Mouse (Mus musculus) E14TG2a.4 (cell line): Measurements from ENCODE around the gene Yjefn3.

Experiments
- H3K27me3 ChIP-seq: 2 replicates; pipeline ENCODE4 v1.6.1; 2014; ENCODE audit warnings: low read length, control low read depth; ENCODE audit not compliant: insufficient read depth
- H3K36me3 ChIP-seq: 2 replicates; pipeline ENCODE4 v1.6.1; 2014; ENCODE audit warnings: low read length, control low read depth; ENCODE audit not compliant: insufficient read depth
- H3K4me1 ChIP-seq: replicated peaks from 2 replicates; pipeline ENCODE4 v1.6.1; 2014; ENCODE audit warnings: low read depth, low read length, control low read depth
- H3K4me3 ChIP-seq: replicated peaks from 2 replicates; pipeline ENCODE4 v1.5.1; 2014; ENCODE audit warnings: mild to moderate bottlenecking, low read length
- H3K9me3 ChIP-seq: 2 replicates; pipeline ENCODE4 v1.6.1; 2014; ENCODE audit warnings: low read length, control low read depth
- CTCF ChIP-seq: conservative IDR thresholded peaks from 2 replicates; pipeline ENCODE4 v1.5.1; 2014; ENCODE audit warnings: low read length
- NANOG ChIP-seq: IDR thresholded peaks from 2 replicates; pipeline ENCODE4 v1.6.1; 2014; ENCODE audit warnings: borderline replicate concordance, low read length, mixed read lengths
- POU5F1 ChIP-seq: IDR thresholded peaks from 2 replicates; pipeline ENCODE4 v1.6.1; 2014; ENCODE audit warnings: low read length, borderline replicate concordance

The Yjefn3 gene

DNA sequence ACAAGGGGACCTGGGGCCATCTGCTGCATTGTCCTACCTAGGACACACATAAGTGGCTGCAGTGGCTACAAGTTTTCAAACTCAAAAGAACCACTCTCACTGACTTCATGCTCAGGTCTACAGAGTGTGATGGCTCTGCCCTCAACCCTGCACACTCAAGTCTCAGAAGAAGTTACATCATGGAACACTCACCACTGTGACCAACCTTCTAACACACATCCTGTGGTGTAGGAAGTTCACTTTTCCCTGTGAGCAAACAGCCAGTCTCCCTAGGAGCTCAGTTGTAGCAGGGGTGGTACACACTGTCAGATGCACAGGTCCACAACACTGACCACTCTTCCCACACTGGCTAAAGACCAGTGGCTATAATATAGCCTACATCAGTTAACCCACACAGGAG is 16.0 kb upstream of the Yjefn3 start:
- no peaks in the 10 kb centered on the region for H3K27me3 ChIP-seq
- TF ChIP-seq CTCF (no peak), POU5F1 (no peak), NANOG (no peak)

DNA sequence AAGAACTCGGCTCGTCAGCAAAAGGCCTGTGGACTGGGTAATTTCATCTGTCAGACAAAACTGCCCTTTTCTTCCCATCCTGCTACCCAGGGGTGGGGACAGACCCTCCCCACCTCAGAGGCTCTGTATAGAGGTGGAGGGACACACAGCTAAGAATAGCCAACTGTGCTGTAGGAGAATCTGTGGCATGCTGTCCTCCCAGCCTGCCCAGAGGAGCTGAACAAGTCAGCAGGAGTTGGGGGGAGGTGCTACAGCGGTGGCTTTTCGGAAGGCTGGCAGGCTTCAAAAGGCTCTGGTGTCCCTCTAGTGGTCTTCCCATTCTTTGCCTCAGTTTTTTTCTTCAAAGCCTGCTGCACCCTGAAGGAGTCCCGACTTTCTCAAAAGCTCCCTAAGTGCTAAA is 13.2 kb upstream of the Yjefn3 start:
- TF ChIP-seq POU5F1, result no peak
- TF ChIP-seq CTCF, result peak; percentile 3; the same call in 1 of the 2 replicates
- no peaks in the 10 kb centered on the region for H3K27me3 ChIP-seq
- H3K4me3 ChIP-seq, result no peak overlapping the region

More for the DNA sequence above, 16.0 kb upstream of the Yjefn3 start:
- peaks cover 97% of the 10 kb centered on the region for H3K4me1 ChIP-seq
- H3K36me3 ChIP-seq, result peaks cover 89% of the 10 kb centered on the region
- no peak overlapping the region for H3K4me3 ChIP-seq
- no peaks in the 10 kb centered on the region for H3K9me3 ChIP-seq

GRCm38 (mm10) chr8:69914526-69914925 is 12.0 kb upstream of the Yjefn3 start:
- no peaks in the 10 kb centered on the region for H3K27me3 ChIP-seq
- no peaks in the 10 kb centered on the region for H3K9me3 ChIP-seq
- H3K4me3 ChIP-seq, result no peak overlapping the region
- peaks cover 99% of the 10 kb centered on the region for H3K36me3 ChIP-seq
- no peak for TF ChIP-seq NANOG
- TF ChIP-seq POU5F1, result no peak
- no peak for TF ChIP-seq CTCF
- peaks cover 76% of the 10 kb centered on the region for H3K4me1 ChIP-seq

More for the DNA sequence above, 13.2 kb upstream of the Yjefn3 start:
- H3K36me3 ChIP-seq, result peaks cover 89% of the 10 kb centered on the region
- peaks cover 85% of the 10 kb centered on the region for H3K4me1 ChIP-seq
- H3K9me3 ChIP-seq, result no peaks in the 10 kb centered on the region

DNA sequence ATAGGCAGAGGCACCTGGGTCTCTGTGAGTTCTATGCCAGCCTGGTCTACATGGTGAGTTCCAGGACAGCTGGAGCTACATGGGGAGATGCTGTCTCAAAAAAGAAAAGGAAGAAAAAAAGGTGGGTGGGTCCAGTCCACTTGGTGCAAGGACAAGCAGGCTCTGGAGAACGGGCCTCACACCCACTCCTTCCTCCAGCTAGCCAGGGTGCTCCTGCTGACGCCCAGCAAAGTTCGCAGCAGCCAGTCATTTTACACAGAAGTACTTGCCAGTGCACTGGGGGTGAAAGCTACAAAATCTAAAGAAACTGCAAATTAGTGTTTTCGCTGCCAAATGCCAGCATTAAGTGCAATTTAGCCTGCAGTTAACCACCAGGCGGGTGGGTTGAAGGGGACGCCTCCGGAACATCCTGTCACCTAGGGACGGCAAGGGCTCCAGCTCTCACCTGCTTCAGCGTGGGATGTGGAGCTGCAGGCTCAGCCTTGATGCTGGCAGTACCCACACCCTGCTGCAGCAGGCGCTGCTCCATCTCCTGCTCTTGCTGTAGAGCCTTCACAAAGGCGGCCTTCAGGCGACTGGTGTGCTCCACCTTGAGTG is 10.1 kb upstream of the Yjefn3 start:
- TF ChIP-seq NANOG, result no peak
- TF ChIP-seq POU5F1, result no peak
- no peak for TF ChIP-seq CTCF
- no peak overlapping the region for H3K4me3 ChIP-seq

GRCm38 (mm10) chr8:69911917-69912316 is 9.4 kb upstream of the Yjefn3 start:
- no peaks in the 10 kb centered on the region for H3K27me3 ChIP-seq
- peaks cover 67% of the 10 kb centered on the region for H3K4me1 ChIP-seq
- H3K4me3 ChIP-seq, result no peak overlapping the region
- no peaks in the 10 kb centered on the region for H3K9me3 ChIP-seq
- TF ChIP-seq CTCF (no peak), NANOG (no peak), POU5F1 (no peak)
- H3K36me3 ChIP-seq, result peaks cover 100% of the 10 kb centered on the region

More for the DNA sequence above, 10.1 kb upstream of the Yjefn3 start:
- H3K36me3 ChIP-seq, result peaks cover 100% of the 10 kb centered on the region
- H3K4me1 ChIP-seq, result peaks cover 70% of the 10 kb centered on the region
- no peaks in the 10 kb centered on the region for H3K27me3 ChIP-seq
- no peaks in the 10 kb centered on the region for H3K9me3 ChIP-seq

- Histone ChIP-seq H3K4me1 (peaks cover 58% of the 10 kb centered on the region), H3K9me3 (no peaks in the 10 kb centered on the region), H3K27me3 (no peaks in the 10 kb centered on the region), H3K36me3 (peaks cover 61% of the 10 kb centered on the region), H3K4me3 (no peak overlapping the region)
- TF ChIP-seq NANOG, result no peak
These were observed 4.6 kb upstream of the Yjefn3 start for GRCm38 (mm10) chr8:69907106-69907505.

DNA sequence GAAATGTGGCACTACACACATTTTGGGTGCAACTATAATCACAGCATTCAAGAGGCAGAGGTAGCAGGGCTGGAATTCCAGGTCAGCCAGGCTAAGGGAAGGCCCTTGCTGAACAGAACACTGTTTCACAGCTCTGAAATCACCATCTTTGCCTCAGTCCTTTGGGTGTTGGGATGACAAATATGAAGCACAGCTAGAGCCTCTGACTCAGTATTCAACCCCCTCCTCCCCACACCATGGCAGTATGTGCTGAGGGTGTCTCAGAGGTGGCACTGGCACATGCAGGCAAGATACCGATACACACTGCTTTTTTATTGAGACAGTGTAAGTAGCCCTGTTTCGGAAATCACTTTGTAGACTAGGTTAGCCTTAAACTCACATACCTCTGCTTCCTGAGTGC is 3.7 kb upstream of the Yjefn3 start:
- Histone ChIP-seq H3K9me3 (no peaks in the 10 kb centered on the region), H3K4me1 (peaks cover 62% of the 10 kb centered on the region), H3K36me3 (peaks cover 52% of the 10 kb centered on the region), H3K4me3 (no peak overlapping the region), H3K27me3 (no peaks in the 10 kb centered on the region)
- no peak for TF ChIP-seq POU5F1
- TF ChIP-seq NANOG, result no peak
- TF ChIP-seq CTCF, result no peak

DNA sequence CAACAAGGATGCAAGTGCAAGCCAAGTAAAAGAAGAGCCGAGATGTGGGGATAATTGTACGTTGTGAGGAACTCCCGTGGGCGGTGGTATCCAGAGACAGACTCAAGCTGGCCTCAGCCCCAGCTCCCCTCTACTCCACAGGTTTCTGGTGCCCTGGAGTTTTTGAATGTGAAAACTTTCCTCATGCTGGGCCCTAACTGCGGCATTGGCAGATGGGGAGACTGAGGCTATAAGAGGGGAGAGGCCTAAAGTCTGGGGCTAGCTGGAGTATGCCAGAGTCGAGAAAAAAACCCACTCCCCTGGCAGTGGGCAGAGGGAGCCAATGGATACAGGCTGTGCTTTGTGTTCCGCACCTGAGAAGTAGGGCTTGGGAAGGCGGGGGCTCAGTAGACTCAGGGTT is 1.6 kb upstream of the Yjefn3 start:
- Histone ChIP-seq H3K4me1 (peaks cover 67% of the 10 kb centered on the region), H3K27me3 (no peaks in the 10 kb centered on the region)
- TF ChIP-seq CTCF, result no peak
- no peak for TF ChIP-seq POU5F1
- TF ChIP-seq NANOG, result no peak

GRCm38 (mm10) chr8:69903063-69903542 is 591 bp upstream of the Yjefn3 start:
- no peaks in the 10 kb centered on the region for H3K27me3 ChIP-seq
- no peaks in the 10 kb centered on the region for H3K9me3 ChIP-seq
- no peak for TF ChIP-seq CTCF
- no peak for TF ChIP-seq POU5F1
- no peak for TF ChIP-seq NANOG
- H3K4me1 ChIP-seq, result peaks cover 69% of the 10 kb centered on the region
- H3K4me3 ChIP-seq, result peak overlapping the region; percentile 93
- H3K36me3 ChIP-seq, result peaks cover 40% of the 10 kb centered on the region

More for the DNA sequence above, 1.6 kb upstream of the Yjefn3 start:
- Histone ChIP-seq H3K4me3 (peak overlapping the region; percentile 93), H3K9me3 (no peaks in the 10 kb centered on the region), H3K36me3 (peaks cover 43% of the 10 kb centered on the region)
